Mouse (Mus musculus) limb, embryonic 12.5 days (tissue): ENCODE results near the gene Ppp1r1a. TPM values are rescaled to one million over a fixed set of nuclear protein-coding genes. Genes with fewer than 3 reads are reported as not detected.
A peak's percentile ranks its signal among the peaks of the same experiment; 100 is the strongest.

Experiments used
- ATAC-seq: fragments of 200-750 bp; cut with Nextera tagmentation; 2 replicates; pipeline ENCODE4 v1.8.0; 2017; ENCODE audit warnings: low read depth, moderate TSS enrichment; ENCODE audit not compliant: insufficient number of reproducible peaks, insufficient read depth, low FRiP score, low TSS enrichment
- H3K27ac ChIP-seq: fragments of 300-500 bp; sonication (generic); 2 replicates; pipeline ENCODE4 v1.5.1; 2016; ENCODE audit warnings: mild to moderate bottlenecking, moderate library complexity
- H3K27me3 ChIP-seq: fragments of 300-500 bp; sonication (generic); 2 replicates; pipeline ENCODE4 v1.6.1; 2016; ENCODE audit warnings: mild to moderate bottlenecking, moderate library complexity
- H3K36me3 ChIP-seq: fragments of 300-500 bp; sonication (generic); 2 replicates; pipeline ENCODE4 v1.6.1; 2016; ENCODE audit warnings: mild to moderate bottlenecking, moderate library complexity
- H3K4me1 ChIP-seq: fragments of 300-500 bp; sonication (generic); replicated peaks from 2 replicates; pipeline ENCODE4 v1.6.1; 2016
- H3K4me2 ChIP-seq: fragments of 300-500 bp; sonication (generic); 2 replicates; pipeline ENCODE4 v1.6.1; 2016; ENCODE audit warnings: mild to moderate bottlenecking, moderate library complexity
- H3K4me3 ChIP-seq: fragments of 300-500 bp; sonication (generic); replicated peaks from 2 replicates; pipeline ENCODE4 v1.5.1; 2016; ENCODE audit warnings: mild to moderate bottlenecking
- H3K9ac ChIP-seq: fragments of 300-500 bp; sonication (generic); replicated peaks from 2 replicates; pipeline ENCODE4 v1.6.1; 2016; ENCODE audit warnings: mild to moderate bottlenecking, moderate library complexity
- H3K9me3 ChIP-seq: fragments of 300-500 bp; sonication (generic); 2 replicates; pipeline ENCODE4 v1.6.1; 2016; ENCODE audit warnings: mild to moderate bottlenecking, moderate library complexity
- WGBS: fragments of 180-500 bp; shearing (Covaris S2); methylation state at CpG from one replicate; pipeline ENCODE4 v1.1.7; 2016; 5-methylcytosine and 5-hydroxymethylcytosine counted together
- polyA plus RNA-seq: library from polyadenylated mRNA; unstranded; fragments of >200 nt; fragmentation: Nextera tagmentation; extraction: Ambion mirVana; gene quantifications from 2 replicates; pipeline ENCODE4 v1.2.1, GENCODE M21; 2016

The Ppp1r1a gene
- polyA plus RNA-seq, 1 experiment from 2014 or later = 10.1 TPM

GRCm38 (mm10) chr15:103536456-103536855, 1.3 kb downstream of the Ppp1r1a start:
- Histone ChIP-seq H3K27me3 (peaks cover 61% of the 10 kb centered on the region), H3K36me3 (no peaks in the 10 kb centered on the region), H3K9me3 (no peaks in the 10 kb centered on the region), H3K4me2 (peak overlapping the region; percentile 96; the same call in 1 of the 2 replicates), H3K4me1 (peaks cover 24% of the 10 kb centered on the region), H3K27ac (no peak overlapping the region), H3K4me3 (0 out of 2 replicates have a peak overlapping the region, but pooled peaks have one; percentile 65), H3K9ac (no peak overlapping the region)
- no peak for ATAC-seq
- 46% methylated on average over 2 of the region's 2 CpGs for WGBS

DNA sequence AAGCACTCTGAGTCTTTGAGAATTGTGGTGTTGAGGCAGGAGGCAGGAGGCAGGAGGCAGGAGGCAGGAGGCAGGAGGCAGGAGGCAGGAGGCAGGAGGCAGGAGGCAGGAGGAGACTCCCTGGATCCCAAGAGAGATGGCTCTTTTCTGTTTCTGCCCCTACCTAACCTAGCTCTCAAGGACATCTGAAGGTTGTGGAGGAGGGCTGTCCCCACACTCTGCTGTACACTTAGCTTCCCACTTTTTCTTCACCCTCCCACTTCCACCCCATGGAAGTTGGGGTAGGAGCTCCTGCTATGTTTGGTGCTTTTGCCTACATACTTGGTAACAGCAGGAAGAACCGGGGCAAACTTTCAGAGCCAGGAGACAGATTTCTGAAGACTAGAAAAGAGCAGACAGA, 2.0 kb downstream of the Ppp1r1a start:
- H3K4me1 ChIP-seq = peaks cover 24% of the 10 kb centered on the region
- WGBS = 81% methylated on average over 1 of the region's 1 CpGs
- ATAC-seq = no peak
- H3K9ac ChIP-seq = no peak overlapping the region
- H3K9me3 ChIP-seq = no peaks in the 10 kb centered on the region
- no peaks in the 10 kb centered on the region for H3K36me3 ChIP-seq
- H3K4me3 ChIP-seq = no peak overlapping the region
- no peak overlapping the region for H3K4me2 ChIP-seq
- H3K27ac ChIP-seq = no peak overlapping the region
- H3K27me3 ChIP-seq = peaks cover 61% of the 10 kb centered on the region

GRCm38 (mm10) chr15:103535030-103535429, 2.8 kb downstream of the Ppp1r1a start:
- Histone ChIP-seq H3K4me3 (no peak overlapping the region), H3K9ac (no peak overlapping the region), H3K36me3 (no peaks in the 10 kb centered on the region), H3K27ac (no peak overlapping the region), H3K9me3 (no peaks in the 10 kb centered on the region), H3K27me3 (peaks cover 58% of the 10 kb centered on the region), H3K4me1 (peaks cover 24% of the 10 kb centered on the region), H3K4me2 (no peak overlapping the region)
- no peak for ATAC-seq
- 91% methylated on average over 2 of the region's 2 CpGs for WGBS

DNA sequence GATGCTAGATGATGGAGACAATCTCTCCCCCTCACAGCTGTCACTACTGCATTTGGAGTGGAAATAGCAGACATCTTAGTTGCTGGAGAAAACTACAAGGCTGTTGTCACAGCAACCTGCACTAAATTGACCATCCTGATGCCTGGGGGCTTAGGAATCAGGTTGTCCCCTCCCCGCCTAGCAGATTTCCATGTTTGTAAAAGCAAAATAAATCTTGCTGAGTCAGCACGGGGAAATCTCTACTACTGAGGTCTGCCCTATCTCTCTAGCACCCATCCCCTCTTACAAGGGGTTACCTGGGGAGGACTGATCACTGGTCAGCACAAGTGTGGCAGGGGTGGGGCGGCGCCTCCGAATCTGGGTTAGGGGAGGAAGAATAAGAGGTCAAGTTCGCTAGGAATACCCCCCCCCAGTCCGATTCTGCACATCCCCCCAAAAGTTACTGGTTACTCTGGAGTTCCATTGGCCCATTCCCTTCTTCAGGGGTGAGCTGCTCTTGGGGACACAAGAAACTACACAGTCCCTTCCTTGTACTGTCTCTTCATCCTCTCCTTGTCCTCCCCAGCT, 3.7 kb downstream of the Ppp1r1a start:
- WGBS = 80% methylated on average over 7 of the region's 7 CpGs
- no peak for ATAC-seq

DNA sequence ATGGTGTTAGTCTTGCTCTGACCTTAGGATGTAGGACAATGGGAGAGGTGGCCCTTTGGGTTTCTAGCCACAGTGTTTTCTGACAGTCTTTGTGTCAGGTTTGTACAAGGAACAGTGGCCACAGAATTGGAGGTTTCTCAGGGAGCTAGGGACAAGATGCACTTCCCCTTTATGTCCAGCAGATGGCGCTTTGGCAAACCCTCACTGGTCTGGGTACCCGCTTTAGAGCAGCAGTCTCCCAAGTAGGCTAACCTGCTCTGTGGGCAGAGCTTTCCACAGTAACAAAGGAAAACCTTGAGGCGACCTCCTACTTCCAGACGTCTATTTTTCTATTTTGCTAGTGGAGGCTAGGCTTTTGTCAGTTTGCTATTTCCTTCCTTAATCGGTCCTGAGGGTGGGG, 7.4 kb downstream of the Ppp1r1a start:
- Histone ChIP-seq H3K4me2 (no peak overlapping the region), H3K9me3 (no peaks in the 10 kb centered on the region), H3K9ac (no peak overlapping the region), H3K4me1 (0 out of 2 replicates have a peak, but pooled peaks cover 2% of the 10 kb centered on the region), H3K27me3 (peaks cover 20% of the 10 kb centered on the region), H3K27ac (no peak overlapping the region), H3K36me3 (no peaks in the 10 kb centered on the region), H3K4me3 (no peak overlapping the region)
- WGBS = 7% methylated on average over 5 of the region's 5 CpGs
- peak; percentile 57; the same call in 1 of the 2 replicates for ATAC-seq

More for the DNA sequence above, 3.7 kb downstream of the Ppp1r1a start:
- Histone ChIP-seq H3K9ac (no peak overlapping the region), H3K4me3 (no peak overlapping the region), H3K9me3 (no peaks in the 10 kb centered on the region), H3K4me2 (no peak overlapping the region), H3K27ac (no peak overlapping the region), H3K36me3 (no peaks in the 10 kb centered on the region), H3K4me1 (peaks cover 22% of the 10 kb centered on the region), H3K27me3 (peaks cover 52% of the 10 kb centered on the region)

- Histone ChIP-seq H3K9ac (no peak overlapping the region), H3K27ac (no peak overlapping the region), H3K4me3 (no peak overlapping the region), H3K27me3 (no peaks in the 10 kb centered on the region), H3K4me2 (no peak overlapping the region), H3K4me1 (peaks cover 11% of the 10 kb centered on the region), H3K36me3 (no peaks in the 10 kb centered on the region), H3K9me3 (no peaks in the 10 kb centered on the region)
- no peak for ATAC-seq
- WGBS = 59% methylated on average over 3 of the region's 3 CpGs
These were observed 14.6 kb downstream of the Ppp1r1a start for GRCm38 (mm10) chr15:103523156-103523555.

GRCm38 (mm10) chr15:103522458-103523099, 15.2 kb downstream of the Ppp1r1a start:
- 82% methylated on average over 3 of the region's 3 CpGs for WGBS
- Histone ChIP-seq H3K4me3 (no peak overlapping the region), H3K27ac (no peak overlapping the region), H3K9ac (no peak overlapping the region), H3K4me2 (no peak overlapping the region), H3K9me3 (no peaks in the 10 kb centered on the region), H3K36me3 (no peaks in the 10 kb centered on the region), H3K4me1 (peaks cover 11% of the 10 kb centered on the region), H3K27me3 (no peaks in the 10 kb centered on the region)
- ATAC-seq = no peak

- no peaks in the 10 kb centered on the region for H3K9me3 ChIP-seq
- no peak for ATAC-seq
- no peak overlapping the region for H3K4me2 ChIP-seq
- H3K36me3 ChIP-seq = no peaks in the 10 kb centered on the region
- H3K4me3 ChIP-seq = no peak overlapping the region
- no peaks in the 10 kb centered on the region for H3K27me3 ChIP-seq
- peaks cover 11% of the 10 kb centered on the region for H3K4me1 ChIP-seq
- WGBS = 33% methylated on average over 4 of the region's 4 CpGs
- no peak overlapping the region for H3K27ac ChIP-seq
- no peak overlapping the region for H3K9ac ChIP-seq
These were observed 18.1 kb downstream of the Ppp1r1a start for GRCm38 (mm10) chr15:103519386-103520378.

DNA sequence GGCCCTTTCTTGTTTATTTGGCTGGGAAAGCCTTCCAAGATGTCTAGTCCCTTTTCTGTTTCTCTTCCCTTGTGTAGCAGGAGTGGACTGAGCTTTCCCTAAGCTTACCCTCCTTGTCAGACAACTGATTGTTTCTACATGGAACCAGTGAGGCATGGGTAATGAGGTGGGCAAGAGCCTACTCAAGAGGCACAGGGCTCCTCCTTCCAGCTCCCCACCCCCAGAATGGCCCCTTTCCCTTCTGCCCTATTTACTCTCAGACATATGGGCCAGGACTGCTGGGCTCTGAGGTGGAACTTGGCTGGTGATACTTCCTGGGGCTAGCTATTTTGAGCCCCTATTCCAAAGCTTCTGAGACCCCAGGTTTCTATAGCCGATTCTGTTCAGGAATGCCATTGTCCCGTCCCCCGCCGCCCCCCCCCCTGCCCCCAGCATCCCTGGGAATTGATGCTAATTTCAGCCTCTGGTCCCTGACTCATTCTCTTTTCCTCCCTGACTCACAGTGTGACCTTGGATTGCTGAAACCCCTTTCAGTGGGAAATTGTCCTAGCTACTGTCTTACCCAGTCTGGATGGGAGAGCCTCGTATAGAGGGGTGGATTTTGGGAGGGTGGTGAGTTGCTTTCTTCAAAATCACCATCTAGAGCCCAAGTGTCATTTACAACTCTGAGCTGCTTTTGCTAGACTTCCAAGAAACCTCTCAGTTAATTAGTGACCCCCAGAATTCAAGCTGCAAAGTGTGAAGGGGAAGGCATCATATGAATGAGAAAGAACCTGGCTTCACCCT, 19.0 kb downstream of the Ppp1r1a start:
- Histone ChIP-seq H3K4me1 (peaks cover 14% of the 10 kb centered on the region), H3K36me3 (no peaks in the 10 kb centered on the region), H3K4me2 (no peak overlapping the region; the same call in 1 of the 2 replicates), H3K9ac (no peak overlapping the region), H3K9me3 (no peaks in the 10 kb centered on the region), H3K27me3 (no peaks in the 10 kb centered on the region), H3K4me3 (no peak overlapping the region), H3K27ac (no peak overlapping the region)
- ATAC-seq = no peak
- WGBS = 14% methylated on average over 5 of the region's 5 CpGs

DNA sequence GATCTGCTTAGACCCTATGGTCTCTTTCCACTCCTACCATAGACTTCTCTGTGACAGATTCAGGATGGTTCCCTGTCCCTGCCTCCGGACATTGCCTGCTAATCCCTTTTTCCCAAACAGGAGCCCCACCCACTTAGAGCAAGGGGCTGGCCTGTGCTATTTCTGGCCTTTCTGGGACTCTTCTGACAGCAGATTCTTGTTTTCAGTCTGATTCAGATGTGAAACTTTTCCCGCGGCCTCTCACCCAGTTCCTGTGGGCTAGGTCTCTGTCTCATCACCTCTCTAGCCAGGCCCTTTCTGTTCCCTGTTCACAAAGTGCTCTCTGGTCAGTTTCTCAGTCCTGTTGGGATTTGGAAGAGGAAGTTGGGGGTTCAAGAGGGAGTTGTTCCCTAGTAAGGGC, 22.9 kb downstream of the Ppp1r1a start:
- peaks cover 17% of the 10 kb centered on the region for H3K27me3 ChIP-seq
- H3K4me1 ChIP-seq = peaks cover 20% of the 10 kb centered on the region
- 42% methylated on average over 3 of the region's 3 CpGs for WGBS
- H3K4me3 ChIP-seq = no peak overlapping the region
- no peaks in the 10 kb centered on the region for H3K36me3 ChIP-seq
- H3K9me3 ChIP-seq = no peaks in the 10 kb centered on the region
- no peak for ATAC-seq
- H3K4me2 ChIP-seq = peak overlapping the region; percentile 55
- H3K27ac ChIP-seq = no peak overlapping the region
- no peak overlapping the region for H3K9ac ChIP-seq
